Mouse (Mus musculus) ES-E14 (cell line): Measurements from ENCODE around the gene H3f3a. TPM values are rescaled to one million over a fixed set of nuclear protein-coding genes. Genes with fewer than 3 reads are reported as not detected.

Experiments used
- DNase-seq: peaks from one replicate; pipeline ENCODE4 v3.0.0-alpha.2; 2013; ENCODE audit warnings: low read depth, low spot score
- H3K27ac ChIP-seq: 2 replicates; pipeline ENCODE4 v1.5.1; 2012; ENCODE audit warnings: low read depth, mild to moderate bottlenecking, low read length, moderate library complexity, mixed read lengths; ENCODE audit not compliant: poor library complexity, insufficient read depth, severe bottlenecking
- H3K36me3 ChIP-seq: 2 replicates; pipeline ENCODE4 v1.6.1; 2012; ENCODE audit warnings: mild to moderate bottlenecking, low read length, moderate library complexity, mixed read lengths; ENCODE audit not compliant: control insufficient read depth, poor library complexity, insufficient read depth, severe bottlenecking
- H3K4me1 ChIP-seq, 2 experiments: fragments of 150-350 bp in 1 of 2; sonication (generic) in 1 of 2; 2 replicates each; pipeline ENCODE4 v1.6.1; 2012; ENCODE audit warnings: low read length in 2 of 2, mild to moderate bottlenecking in 1 of 2, mixed read lengths in 1 of 2; ENCODE audit not compliant: control insufficient read depth in 2 of 2, insufficient read depth in 2 of 2, poor library complexity in 1 of 2
- H3K4me3 ChIP-seq, 2 experiments: fragments of 150-350 bp in 1 of 2; sonication (generic) in 1 of 2; 2 replicates each; pipeline ENCODE4 v1.5.1; 2012; ENCODE audit warnings: low read length in 2 of 2, low read depth in 1 of 2, mild to moderate bottlenecking in 1 of 2, mixed read lengths in 1 of 2; ENCODE audit not compliant: insufficient read depth in 1 of 2, poor library complexity in 1 of 2, severe bottlenecking in 1 of 2
- H3K9ac ChIP-seq: 2 replicates; pipeline ENCODE4 v1.6.1; 2012; ENCODE audit warnings: low read depth, mild to moderate bottlenecking, low read length, mixed read lengths; ENCODE audit not compliant: poor library complexity, insufficient read depth, severe bottlenecking
- H3K9me3 ChIP-seq: fragments of 150-350 bp; sonication (generic); 2 replicates; pipeline ENCODE4 v1.6.1; 2012; ENCODE audit warnings: low read depth, mild to moderate bottlenecking, low read length; ENCODE audit not compliant: control insufficient read depth, insufficient read depth
- CHD2 ChIP-seq: IDR thresholded peaks from 2 replicates; pipeline ENCODE4 v1.6.1; 2014; ENCODE audit warnings: mild to moderate bottlenecking, low read depth, low read length, inconsistent platforms
- HCFC1 ChIP-seq: IDR thresholded peaks from 2 replicates; pipeline ENCODE4 v1.6.1; 2012; ENCODE audit warnings: low read length, inconsistent platforms, borderline replicate concordance; ENCODE audit not compliant: insufficient read depth
- MAFK ChIP-seq: IDR thresholded peaks from 2 replicates; pipeline ENCODE4 v1.6.1; 2014; ENCODE audit warnings: mild to moderate bottlenecking, low read depth, low read length, inconsistent platforms; ENCODE audit not compliant: insufficient read depth
- ZC3H11A ChIP-seq: IDR thresholded peaks from 2 replicates; pipeline ENCODE4 v1.6.1; 2012; ENCODE audit warnings: low read depth, mild to moderate bottlenecking, inconsistent platforms, low read length, borderline replicate concordance
- ZNF384 ChIP-seq: IDR thresholded peaks from 2 replicates; pipeline ENCODE4 v1.6.1; 2012; ENCODE audit warnings: low read depth, low read length, inconsistent platforms
- in situ Hi-C, 2 experiments: fragments of 600-800 bp; cut with MboI; formaldehyde crosslinking; loops; one replicate each; pipeline ENCODE4 v1.15.1; 2025; ENCODE audit warnings: low sequenced_read_pairs in 2 of 2, inconsistent platforms in 1 of 2; ENCODE audit not compliant: unreplicated experiment in 2 of 2
- total RNA-seq: library from RNA; depleted of rRNA; stranded (reverse); fragments of 300-350 nt; gene quantifications from 2 replicates; pipeline ENCODE4 v1.2.3, GENCODE M21; 2012

H3f3a gene
- total RNA-seq, 1 experiment, result 657 TPM

- Histone ChIP-seq H3K36me3 (peaks cover 36% of the 10 kb centered on the region), H3K4me1 (no peaks in the 10 kb centered on the region), H3K9ac (no peak overlapping the region), H3K27ac (no peak overlapping the region), H3K4me3 (no peak overlapping the region), H3K9me3 (no peaks in the 10 kb centered on the region)
- DNase-seq, result no peak
- in situ Hi-C loops, result no loop called here
- TF ChIP-seq ZC3H11A (no peak), MAFK (no peak), CHD2 (0 out of 2 replicates have a peak, but pooled peaks have one; percentile 45), HCFC1 (no peak)
These were observed 12.2 kb downstream of the H3f3a start for GRCm38 (mm10) chr1:180801466-180801994.

- TF ChIP-seq MAFK (no peak), CHD2 (no peak), ZC3H11A (no peak), HCFC1 (no peak), ZNF384 (no peak)
- no peak overlapping the region for H3K9ac ChIP-seq
- H3K27ac ChIP-seq, result no peak overlapping the region
- no peaks in the 10 kb centered on the region for H3K4me1 ChIP-seq
- in situ Hi-C loops, result no loop called here
- H3K4me3 ChIP-seq, result no peak overlapping the region
- peaks cover 29% of the 10 kb centered on the region for H3K36me3 ChIP-seq
- no peaks in the 10 kb centered on the region for H3K9me3 ChIP-seq
- no peak for DNase-seq
These were observed 12.9 kb downstream of the H3f3a start for GRCm38 (mm10) chr1:180800814-180801213.

- Histone ChIP-seq H3K4me3 (no peak overlapping the region), H3K4me1 (no peaks in the 10 kb centered on the region), H3K9ac (no peak overlapping the region), H3K27ac (no peak overlapping the region), H3K9me3 (no peaks in the 10 kb centered on the region), H3K36me3 (peaks cover 23% of the 10 kb centered on the region)
- DNase-seq, result no peak
- TF ChIP-seq HCFC1 (no peak), CHD2 (no peak)
- in situ Hi-C loops, result no loop called here
These were observed 13.7 kb downstream of the H3f3a start for GRCm38 (mm10) chr1:180800022-180800421.

- Histone ChIP-seq H3K4me3 (no peak overlapping the region), H3K36me3 (peaks cover 19% of the 10 kb centered on the region), H3K9ac (no peak overlapping the region), H3K9me3 (no peaks in the 10 kb centered on the region), H3K27ac (no peak overlapping the region), H3K4me1 (no peaks in the 10 kb centered on the region)
- in situ Hi-C loops, result no loop called here
- no peak for TF ChIP-seq ZC3H11A
- TF ChIP-seq CHD2, result no peak
- TF ChIP-seq ZNF384, result peak; percentile 78
- TF ChIP-seq HCFC1, result no peak
- TF ChIP-seq MAFK, result no peak
- no peak for DNase-seq
These were observed 14.5 kb downstream of the H3f3a start for GRCm38 (mm10) chr1:180799253-180799652.

- TF ChIP-seq CHD2 (no peak), HCFC1 (no peak), ZC3H11A (no peak), MAFK (no peak), ZNF384 (no peak)
- Histone ChIP-seq H3K4me3 (no peak overlapping the region), H3K36me3 (peaks cover 13% of the 10 kb centered on the region), H3K4me1 (no peaks in the 10 kb centered on the region), H3K9ac (no peak overlapping the region), H3K27ac (no peak overlapping the region), H3K9me3 (no peaks in the 10 kb centered on the region)
- in situ Hi-C loops, result no loop called here
- no peak for DNase-seq
These were observed 15.1 kb downstream of the H3f3a start for GRCm38 (mm10) chr1:180798660-180799059.
